Mouse (Mus musculus) T-cell, adult 2 months (primary cell): ENCODE measurements at regions not wholly inside any gene's neighbourhood (a gene's known extent, or its start where the extent isn't known, plus 50 kb on each side); places are given as distances from the start of the nearest gene placed in this dataset.

Experiments used
- DNase-seq: peaks from one replicate; pipeline ENCODE4 v3.0.0; 2022; ENCODE audit warnings: low spot score

DNA sequence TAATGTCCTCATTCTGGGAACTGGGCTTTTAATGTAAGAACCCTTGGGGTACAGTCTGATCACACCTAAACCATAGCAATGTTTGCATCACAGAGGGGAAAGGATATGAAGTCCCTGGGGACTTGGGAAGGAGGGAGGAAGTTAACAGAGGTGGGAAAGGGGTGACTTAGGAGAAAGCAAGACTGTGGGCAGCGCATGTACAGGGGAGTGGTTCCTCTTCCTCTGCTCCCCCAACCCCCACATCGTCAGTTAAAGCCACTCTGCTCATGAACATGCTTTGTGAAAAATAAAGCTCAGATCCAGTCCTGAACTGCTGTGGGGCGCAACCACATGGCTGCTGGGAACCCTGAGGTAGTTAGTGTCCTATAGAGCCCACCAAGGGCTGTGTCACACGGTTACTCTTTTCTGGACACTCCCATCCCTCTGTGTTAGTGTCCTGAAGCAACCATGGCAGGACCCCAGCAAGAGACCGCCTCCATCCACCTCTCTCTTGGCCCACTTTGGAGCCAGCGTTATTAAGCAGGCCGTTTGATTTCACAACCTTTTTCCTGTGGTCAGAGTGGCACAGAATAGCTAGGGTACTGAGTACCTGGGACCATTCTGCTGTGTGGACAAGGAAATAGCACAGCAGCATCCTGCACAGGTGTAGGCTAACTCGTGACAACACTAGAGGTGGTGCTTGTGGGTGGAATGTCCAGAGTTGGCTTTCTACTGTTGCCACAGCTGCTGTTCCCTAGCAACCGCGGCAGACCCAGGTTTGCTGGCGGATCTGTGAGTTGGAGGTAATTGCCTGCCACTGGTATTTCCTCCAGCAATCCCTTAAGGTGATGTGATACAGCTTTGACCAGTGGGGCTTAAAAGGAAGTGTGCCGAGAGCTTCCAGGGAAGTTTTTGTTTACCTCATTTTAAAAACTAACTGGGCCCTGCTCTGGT lies 50.3 kb upstream of the Cpeb4 start:
- no peak for DNase-seq
